Mouse (Mus musculus) forebrain, embryonic 16.5 days (tissue): ENCODE results near the gene Topbp1. TPM values are rescaled to one million over a fixed set of nuclear protein-coding genes. Genes with fewer than 3 reads are reported as not detected.

Experiments
- ATAC-seq: fragments of 200-750 bp; cut with Nextera tagmentation; 2 replicates; pipeline ENCODE4 v1.8.0; 2017; ENCODE audit warnings: mild to moderate bottlenecking, moderate library complexity
- H3K27ac ChIP-seq: fragments of 300-500 bp; sonication (generic); 2 replicates; pipeline ENCODE4 v1.5.1; 2014; ENCODE audit warnings: low read length, control low read depth
- H3K27me3 ChIP-seq: fragments of 300-500 bp; sonication (generic); replicated peaks from 2 replicates; pipeline ENCODE4 v1.6.1; 2014; ENCODE audit warnings: low read length; ENCODE audit not compliant: control insufficient read depth, insufficient read depth
- H3K36me3 ChIP-seq: fragments of 300-500 bp; sonication (generic); 2 replicates; pipeline ENCODE4 v1.6.1; 2014; ENCODE audit not compliant: control insufficient read depth, insufficient read depth
- H3K4me1 ChIP-seq: fragments of 300-500 bp; sonication (generic); replicated peaks from 2 replicates; pipeline ENCODE4 v1.6.1; 2014; ENCODE audit warnings: low read length; ENCODE audit not compliant: control insufficient read depth, insufficient read depth
- H3K4me2 ChIP-seq: fragments of 300-500 bp; sonication (generic); 2 replicates; pipeline ENCODE4 v1.6.1; 2014; ENCODE audit warnings: mild to moderate bottlenecking, low read length, control low read depth
- H3K4me3 ChIP-seq: fragments of 300-500 bp; sonication (generic); replicated peaks from 2 replicates; pipeline ENCODE4 v1.5.1; 2014; ENCODE audit warnings: mild to moderate bottlenecking, low read length, control low read depth
- H3K9ac ChIP-seq: fragments of 300-500 bp; sonication (generic); replicated peaks from 2 replicates; pipeline ENCODE4 v1.6.1; 2014; ENCODE audit warnings: low read depth, low read length, control low read depth
- H3K9me3 ChIP-seq: fragments of 300-500 bp; sonication (generic); 2 replicates; pipeline ENCODE4 v1.6.1; 2016; ENCODE audit warnings: low read length; ENCODE audit not compliant: control insufficient read depth
- WGBS: fragments of 180-500 bp; shearing (Covaris S2); extraction: QIAGEN DNeasy Blood & Tissue Kit; methylation state at CpG from one replicate; pipeline ENCODE4 v1.1.7; 2014; 5-methylcytosine and 5-hydroxymethylcytosine counted together
- polyA plus RNA-seq: library from polyadenylated mRNA; unstranded; fragments of >200 nt; fragmentation: Nextera tagmentation; extraction: Ambion mirVana; gene quantifications from 2 replicates; pipeline ENCODE4 v1.2.1, GENCODE M21; 2015

The Topbp1 gene
- polyA plus RNA-seq, 1 experiment from 2014 or later = 33.0 TPM

DNA sequence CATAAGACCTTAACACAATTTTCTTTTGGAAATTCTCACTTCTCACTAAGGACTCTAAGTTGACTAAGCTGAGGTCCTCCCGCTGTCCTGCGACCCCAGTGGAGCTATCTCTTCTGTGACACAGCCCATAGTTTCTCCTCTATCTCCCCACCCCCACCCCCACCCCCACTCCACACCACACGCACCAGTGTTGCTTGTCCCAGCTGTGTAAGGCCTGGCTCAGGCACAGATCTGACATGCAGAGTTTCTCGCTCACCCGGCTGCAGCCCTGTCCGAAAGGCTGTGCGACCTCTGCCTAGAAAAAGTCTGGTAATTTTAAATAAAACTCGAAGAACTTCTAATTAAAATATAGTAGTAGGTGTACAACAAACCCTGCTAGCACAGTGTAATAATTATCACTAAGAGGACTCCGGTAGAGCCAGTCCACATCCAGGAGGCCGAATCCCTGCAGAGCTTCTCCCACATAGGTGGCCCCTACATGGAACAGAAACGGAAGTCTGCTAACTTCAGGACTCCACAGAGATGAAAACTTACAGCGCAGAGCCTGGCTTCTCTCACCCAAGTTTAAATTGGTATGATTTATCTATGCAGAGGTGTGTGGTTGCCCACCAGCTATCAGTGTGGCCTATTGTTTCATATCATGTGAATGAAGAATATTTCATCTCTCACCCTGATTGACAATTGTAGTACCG lies 16.4 kb upstream of the Topbp1 start:
- H3K27ac ChIP-seq = no peak overlapping the region
- 93% methylated on average over 13 of the region's 13 CpGs for WGBS
- no peaks in the 10 kb centered on the region for H3K36me3 ChIP-seq
- H3K4me3 ChIP-seq = no peak overlapping the region
- H3K4me2 ChIP-seq = no peak overlapping the region
- no peak for ATAC-seq
- no peaks in the 10 kb centered on the region for H3K27me3 ChIP-seq
- no peaks in the 10 kb centered on the region for H3K9me3 ChIP-seq
- H3K4me1 ChIP-seq = no peaks in the 10 kb centered on the region
- H3K9ac ChIP-seq = no peak overlapping the region

DNA sequence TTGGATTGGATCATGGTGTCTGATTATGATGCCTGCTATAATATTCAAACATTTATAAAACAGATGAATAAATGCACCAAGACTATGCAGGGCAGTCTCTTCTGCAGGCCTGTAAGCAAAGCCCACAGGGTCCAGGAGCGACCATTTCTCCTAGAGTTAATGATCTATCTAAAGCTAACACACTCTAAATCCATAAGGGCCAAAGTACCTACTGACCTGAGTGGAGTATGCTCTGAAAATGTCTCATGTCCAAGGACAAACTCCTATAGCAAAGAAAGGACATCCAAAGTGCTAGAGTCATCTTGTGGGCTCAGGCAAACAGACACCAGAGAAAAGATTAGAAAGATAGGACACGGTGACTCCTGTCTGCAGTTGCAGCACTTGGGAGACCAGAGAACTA lies 10.5 kb upstream of the Topbp1 start:
- no peaks in the 10 kb centered on the region for H3K9me3 ChIP-seq
- H3K4me1 ChIP-seq = no peaks in the 10 kb centered on the region
- H3K27ac ChIP-seq = no peak overlapping the region
- no peak overlapping the region for H3K9ac ChIP-seq
- ATAC-seq = no peak
- H3K36me3 ChIP-seq = no peaks in the 10 kb centered on the region
- 98% methylated on average over 2 of the region's 2 CpGs for WGBS
- no peak overlapping the region for H3K4me3 ChIP-seq
- H3K4me2 ChIP-seq = no peak overlapping the region
- no peaks in the 10 kb centered on the region for H3K27me3 ChIP-seq

DNA sequence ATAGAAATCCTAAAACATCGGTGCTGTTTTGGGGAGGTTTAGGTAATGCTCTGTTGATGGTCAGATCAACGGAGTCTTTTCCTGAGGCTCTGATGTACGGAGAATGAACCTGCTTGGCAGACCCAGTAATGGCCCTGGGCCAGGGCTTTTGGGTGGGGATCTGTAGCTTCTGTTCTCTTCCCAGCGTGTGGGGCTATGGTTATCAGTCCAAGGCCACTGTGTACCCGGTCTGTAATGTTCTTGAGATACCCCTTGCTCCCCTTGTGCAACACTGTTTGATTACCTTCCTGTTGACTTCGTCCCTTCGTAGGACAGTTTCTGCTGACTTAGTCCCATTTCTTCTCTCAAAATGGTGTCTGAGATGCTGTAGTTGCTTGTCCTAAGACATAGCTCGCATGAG lies 3.9 kb upstream of the Topbp1 start:
- Histone ChIP-seq H3K4me2 (no peak overlapping the region), H3K9me3 (no peaks in the 10 kb centered on the region), H3K9ac (no peak overlapping the region), H3K27ac (no peak overlapping the region), H3K36me3 (no peaks in the 10 kb centered on the region), H3K27me3 (no peaks in the 10 kb centered on the region), H3K4me1 (peaks cover 4% of the 10 kb centered on the region), H3K4me3 (no peak overlapping the region)
- no peak for ATAC-seq
- WGBS = 94% methylated on average over 8 of the region's 8 CpGs

DNA sequence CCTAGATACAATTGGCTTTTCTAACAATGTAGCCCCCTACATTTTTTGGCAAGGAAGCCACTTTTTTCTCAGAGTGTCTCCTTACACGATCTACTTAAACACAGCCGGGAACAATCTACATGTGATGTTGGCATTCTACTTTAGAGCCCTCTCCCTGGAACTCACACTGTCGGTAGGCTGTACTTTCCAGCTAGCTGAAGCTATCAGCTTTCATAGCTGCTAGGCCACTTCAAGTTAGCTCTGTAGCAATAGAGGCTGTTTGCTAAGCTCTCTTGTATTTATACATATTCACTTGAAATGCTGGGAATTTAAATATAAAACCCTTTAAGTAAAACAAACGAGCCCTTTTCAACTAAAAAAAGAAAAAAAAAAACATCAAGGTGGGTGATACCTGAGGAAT lies 2.8 kb upstream of the Topbp1 start:
- H3K4me3 ChIP-seq = no peak overlapping the region
- H3K9ac ChIP-seq = no peak overlapping the region
- ATAC-seq = no peak
- peaks cover 11% of the 10 kb centered on the region for H3K4me1 ChIP-seq
- 85% methylated on average over 4 of the region's 4 CpGs for WGBS
- H3K9me3 ChIP-seq = no peaks in the 10 kb centered on the region
- H3K27me3 ChIP-seq = no peaks in the 10 kb centered on the region
- no peak overlapping the region for H3K4me2 ChIP-seq
- no peaks in the 10 kb centered on the region for H3K36me3 ChIP-seq
- no peak overlapping the region for H3K27ac ChIP-seq

DNA sequence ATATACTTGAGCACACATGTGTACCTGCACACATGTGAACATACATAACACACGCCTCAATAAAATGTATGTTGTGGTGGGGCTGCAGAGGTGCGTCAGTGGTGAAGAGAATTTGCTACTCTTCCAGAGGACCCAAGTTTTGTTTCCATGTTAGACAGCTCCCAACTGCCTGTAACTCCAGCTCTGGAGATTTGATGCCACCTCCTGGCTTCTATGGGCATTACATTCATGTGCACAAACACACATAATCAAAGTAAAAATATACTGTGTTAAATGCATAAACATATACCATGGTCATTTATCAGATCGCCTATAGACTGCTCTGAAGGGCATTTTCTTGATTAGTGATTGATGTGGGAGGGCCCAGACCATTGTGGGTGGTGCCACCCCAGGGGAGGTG lies 2.3 kb upstream of the Topbp1 start:
- no peak overlapping the region for H3K4me2 ChIP-seq
- H3K4me3 ChIP-seq = no peak overlapping the region
- H3K36me3 ChIP-seq = no peaks in the 10 kb centered on the region
- 52% methylated on average over 3 of the region's 3 CpGs for WGBS
- no peak for ATAC-seq
- H3K9me3 ChIP-seq = no peaks in the 10 kb centered on the region
- H3K9ac ChIP-seq = no peak overlapping the region
- no peaks in the 10 kb centered on the region for H3K27me3 ChIP-seq
- peaks cover 11% of the 10 kb centered on the region for H3K4me1 ChIP-seq
- H3K27ac ChIP-seq = no peak overlapping the region

DNA sequence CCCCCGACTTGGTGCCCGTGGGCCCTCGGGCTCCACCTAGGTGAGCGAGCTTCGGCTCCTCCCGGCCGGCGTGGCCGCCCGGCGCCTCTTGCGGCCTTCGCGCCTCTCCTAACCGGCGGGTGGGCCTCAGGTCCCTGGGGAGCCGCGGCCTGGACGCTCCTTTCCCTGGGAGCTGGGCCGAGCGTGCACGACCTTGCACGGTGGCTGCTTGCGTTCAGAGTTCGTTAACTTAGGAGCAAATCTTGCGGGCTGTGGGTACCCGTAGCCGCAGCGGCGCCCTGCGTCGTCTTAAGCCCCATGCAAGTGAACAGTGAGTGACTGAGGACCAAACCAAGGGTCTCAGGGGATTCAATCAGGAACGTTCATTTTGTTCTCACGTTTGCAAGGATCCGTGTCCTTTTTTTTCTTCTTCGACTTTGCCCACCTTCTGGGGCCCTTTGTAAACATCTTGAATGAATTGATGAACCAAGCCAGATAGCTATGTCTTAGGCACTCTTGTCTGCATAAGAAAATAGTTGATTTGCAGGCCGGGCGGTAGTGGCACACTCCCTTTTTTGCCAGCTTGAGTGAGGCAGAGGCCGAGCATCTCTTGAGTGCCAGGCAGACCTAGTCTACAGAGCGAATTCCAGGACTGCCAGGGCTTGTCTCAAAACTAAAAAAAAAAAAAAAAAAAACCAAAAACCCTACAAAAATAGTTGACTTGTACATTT lies 472 bp downstream of the Topbp1 start:
- H3K27me3 ChIP-seq = no peaks in the 10 kb centered on the region
- peaks cover 10% of the 10 kb centered on the region for H3K36me3 ChIP-seq
- peak overlapping the region; percentile 88 for H3K4me3 ChIP-seq
- peak overlapping the region; percentile 44 for H3K27ac ChIP-seq
- no peaks in the 10 kb centered on the region for H3K9me3 ChIP-seq
- H3K4me1 ChIP-seq = peaks cover 11% of the 10 kb centered on the region
- H3K9ac ChIP-seq = peak overlapping the region; percentile 83
- H3K4me2 ChIP-seq = peak overlapping the region; percentile 91
- ATAC-seq = peak; percentile 74
- WGBS = under 1% methylated on average over 40 of the region's 40 CpGs

DNA sequence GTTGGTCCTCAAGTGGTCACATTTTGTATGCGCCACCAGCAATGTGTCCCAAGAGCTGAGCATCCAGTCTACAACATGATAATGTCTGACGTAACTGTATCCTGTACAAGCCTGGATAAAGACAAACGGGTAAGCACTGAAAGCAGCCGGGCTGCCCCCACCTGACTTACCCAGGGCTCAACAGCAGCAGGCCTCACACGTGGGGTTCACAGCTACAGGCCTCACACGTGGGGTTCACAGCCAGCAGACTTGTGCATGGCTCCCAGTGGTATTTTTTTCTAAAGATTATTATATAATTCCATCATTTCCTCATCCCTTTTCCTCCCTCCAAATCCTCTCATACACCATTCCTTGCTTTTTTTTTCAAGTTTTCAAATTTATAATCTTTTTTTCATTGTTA lies 4.8 kb downstream of the Topbp1 start:
- Histone ChIP-seq H3K27ac (no peak overlapping the region), H3K4me1 (peaks cover 11% of the 10 kb centered on the region), H3K9ac (no peak overlapping the region), H3K9me3 (no peaks in the 10 kb centered on the region), H3K27me3 (no peaks in the 10 kb centered on the region), H3K4me3 (no peak overlapping the region), H3K4me2 (no peak overlapping the region), H3K36me3 (peaks cover 20% of the 10 kb centered on the region)
- no peak for ATAC-seq
- 83% methylated on average over 6 of the region's 6 CpGs for WGBS

DNA sequence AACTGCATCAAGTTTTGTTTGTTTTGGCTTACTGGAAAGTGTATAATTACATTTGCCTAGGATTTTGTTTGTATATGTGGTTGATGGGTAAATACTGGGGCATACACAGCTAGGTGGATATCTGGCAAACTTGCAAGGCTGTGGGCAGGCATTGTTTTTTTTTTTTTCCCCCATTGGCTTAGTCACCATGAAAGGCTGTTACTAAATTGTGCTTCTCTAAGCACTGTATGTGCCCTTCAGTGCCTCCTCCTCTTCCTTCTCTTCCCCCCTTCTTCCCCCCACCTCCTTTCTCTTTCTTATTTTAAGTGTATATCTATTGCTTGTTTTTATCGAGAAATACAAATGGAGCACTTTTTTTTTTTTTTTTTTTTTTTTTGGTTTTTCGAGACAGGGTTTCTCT lies 19.7 kb downstream of the Topbp1 start:
- Histone ChIP-seq H3K4me3 (no peak overlapping the region), H3K4me1 (no peaks in the 10 kb centered on the region), H3K4me2 (no peak overlapping the region), H3K27me3 (no peaks in the 10 kb centered on the region), H3K27ac (no peak overlapping the region), H3K9ac (no peak overlapping the region), H3K36me3 (peaks cover 32% of the 10 kb centered on the region), H3K9me3 (no peaks in the 10 kb centered on the region)
- 100% methylated on average over 1 of the region's 2 CpGs for WGBS
- ATAC-seq = no peak

DNA sequence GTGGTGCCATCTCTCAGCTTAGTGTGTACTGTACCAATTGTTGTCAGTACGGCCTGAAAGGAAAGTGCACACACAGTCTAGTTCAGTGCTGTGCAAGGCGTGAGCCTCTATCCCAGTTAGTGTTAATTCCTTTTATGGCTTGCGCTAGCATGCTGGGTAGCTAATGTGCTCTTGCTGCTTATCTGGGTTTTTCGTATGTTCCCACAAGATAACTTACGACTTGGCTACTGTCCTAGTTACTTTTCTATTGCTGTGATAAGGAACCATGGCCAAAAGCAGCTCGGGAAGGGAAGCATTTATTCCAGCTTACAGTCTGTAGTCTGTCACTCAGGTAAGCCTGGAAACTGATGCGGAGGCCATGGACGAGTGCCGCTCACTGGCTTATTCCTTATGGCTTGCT lies 21.4 kb downstream of the Topbp1 start:
- H3K4me3 ChIP-seq = no peak overlapping the region
- H3K9ac ChIP-seq = no peak overlapping the region
- ATAC-seq = no peak
- H3K36me3 ChIP-seq = peaks cover 28% of the 10 kb centered on the region
- no peak overlapping the region for H3K27ac ChIP-seq
- WGBS = 87% methylated on average over 9 of the region's 9 CpGs
- no peaks in the 10 kb centered on the region for H3K27me3 ChIP-seq
- H3K9me3 ChIP-seq = no peaks in the 10 kb centered on the region
- no peak overlapping the region for H3K4me2 ChIP-seq
- H3K4me1 ChIP-seq = no peaks in the 10 kb centered on the region
